Comparison of ENCODE assay signal across 11 mouse cellular contexts in the genomic region with DNA sequence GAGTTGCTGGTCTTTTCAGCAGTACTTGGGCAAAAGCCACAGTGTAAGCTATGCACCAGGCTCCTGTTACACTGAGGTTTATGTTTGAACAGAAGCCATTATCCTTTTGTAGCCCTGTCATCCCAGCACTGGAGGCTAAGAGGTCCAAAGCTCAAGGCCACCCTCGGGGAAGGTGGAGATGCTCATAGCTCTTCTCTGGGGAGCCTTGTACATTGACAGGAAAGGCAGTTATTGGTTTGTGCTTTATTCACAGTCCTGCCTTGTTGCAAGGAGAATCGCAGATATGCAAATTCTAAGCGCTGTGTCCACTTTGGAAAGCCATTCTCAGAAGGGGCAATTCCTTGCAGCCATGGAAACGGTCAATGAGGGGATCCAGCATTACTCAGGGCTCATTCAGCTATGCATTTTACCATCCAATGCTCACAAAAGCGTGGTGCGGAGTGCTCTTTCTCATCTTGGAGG.
DNase-seq lines count a peak whose midpoint lies in the region; ATAC-seq and TF ChIP-seq lines count a peak whose summit lies in the region.
"Had no signal": no experiment of that assay in that cellular context is flagged by ENCODE, and none has a peak within 500 bp of the region (broad histone marks: within the 10 kb centered on the region; RNA-seq: fewer than 3 reads in every experiment).

No protein-coding gene starts in this region.

- no peaks in the 10 kb centered on the region for H3K27me3 ChIP-seq in forebrain, embryonic 10.5 days (ENCODE audit: poor library complexity, severe bottlenecking)
- no peaks in the 10 kb centered on the region for H3K27me3 ChIP-seq in forebrain, embryonic 11.5 days (ENCODE audit: control insufficient read depth, insufficient read depth, low read length)
- H3K27me3 ChIP-seq in forebrain, embryonic 12.5 days, result 0 out of 2 replicates have a peak, but pooled peaks cover 4% of the 10 kb centered on the region
- H3K27me3 ChIP-seq in hindbrain, postnatal 0 days (ENCODE audit: insufficient read depth, low read length), result no peaks in the 10 kb centered on the region

- no peak overlapping the region for H3K9ac ChIP-seq in forebrain, embryonic 11.5 days (ENCODE audit: low read length)
- H3K9ac ChIP-seq in forebrain, embryonic 12.5 days, result no peak overlapping the region
- H3K9ac ChIP-seq in hindbrain, postnatal 0 days (replicated peaks; ENCODE audit: low read length), result no peak overlapping the region

- H3K36me3 ChIP-seq in forebrain, embryonic 10.5 days (replicated peaks), result no peaks in the 10 kb centered on the region
- H3K36me3 ChIP-seq in forebrain, embryonic 11.5 days (ENCODE audit: control insufficient read depth, insufficient read depth, low read length), result no peaks in the 10 kb centered on the region
- no peaks in the 10 kb centered on the region for H3K36me3 ChIP-seq in forebrain, embryonic 12.5 days (replicated peaks)
- H3K36me3 ChIP-seq in hindbrain, postnatal 0 days (ENCODE audit: insufficient read depth, low read length), result no peaks in the 10 kb centered on the region

- ATAC-seq in forebrain, embryonic 11.5 days (replicated peaks; ENCODE audit: low FRiP score), result no peak; the same call in 1 of the 2 replicates
- peak; percentile 61; the same call in 1 of the 2 replicates for ATAC-seq in forebrain, embryonic 12.5 days (ENCODE audit: low FRiP score)
- peak; percentile 45; the same call in 1 of the 2 replicates for ATAC-seq in hindbrain, postnatal 0 days
- ATAC-seq: inflammation-experienced regulatory T-cells, adult 6 months had no signal

- no peak overlapping the region for H3K4me2 ChIP-seq in forebrain, embryonic 11.5 days (ENCODE audit: low read depth, low read length, severe bottlenecking)
- H3K4me2 ChIP-seq in forebrain, embryonic 12.5 days, result 0 out of 2 replicates have a peak overlapping the region, but pooled peaks have one; percentile 6
- H3K4me2 ChIP-seq in hindbrain, postnatal 0 days (ENCODE audit: low read depth, low read length), result 0 out of 2 replicates have a peak overlapping the region, but pooled peaks have one; percentile 8

- peak; percentile 38 for DNase-seq in forebrain, embryonic 10.5 days (ENCODE audit: extremely low spot score, low spot score)
- no peak for DNase-seq in forebrain, embryonic 11.5 days (ENCODE audit: low spot score)
- peak; percentile 52 for DNase-seq in hindbrain, postnatal 0 days (ENCODE audit: low spot score)
- DNase-seq in neural tube, embryonic 10.5 days (ENCODE audit: extremely low spot score, low spot score), result peak; percentile 30
- no peak for DNase-seq in adrenal gland, adult (ENCODE audit: inconsistent age in 2 of 2, low spot score in 1 of 2)
- DNase-seq in layer of hippocampus, adult 9-11 months, result no peak
- no peak for DNase-seq in kidney, postnatal 36 days
- DNase-seq: cerebellum, postnatal 25 days; lung, postnatal 14 days had no signal

- peaks cover 41% of the 10 kb centered on the region for H3K4me1 ChIP-seq in forebrain, embryonic 10.5 days
- peaks cover 4% of the 10 kb centered on the region; the same call in 1 of the 2 replicates for H3K4me1 ChIP-seq in forebrain, embryonic 11.5 days (replicated peaks; ENCODE audit: control insufficient read depth, insufficient read depth, low read length)
- H3K4me1 ChIP-seq in forebrain, embryonic 12.5 days, result peaks cover 28% of the 10 kb centered on the region
- H3K4me1 ChIP-seq in hindbrain, postnatal 0 days (ENCODE audit: insufficient read depth, low read length), result peaks cover 8% of the 10 kb centered on the region; the same call in 1 of the 2 replicates

- WGBS in forebrain, embryonic 10.5 days, result 68% methylated on average over 6 of the region's 6 CpGs
- 38% methylated on average over 6 of the region's 6 CpGs for WGBS in forebrain, embryonic 11.5 days
- 24% methylated on average over 6 of the region's 6 CpGs for WGBS in forebrain, embryonic 12.5 days
- WGBS in hindbrain, postnatal 0 days, result 28% methylated on average over 6 of the region's 6 CpGs

- no peak overlapping the region for H3K4me3 ChIP-seq in forebrain, embryonic 10.5 days
- H3K4me3 ChIP-seq in forebrain, embryonic 11.5 days (ENCODE audit: low read depth, low read length), result no peak overlapping the region
- no peak overlapping the region for H3K4me3 ChIP-seq in forebrain, embryonic 12.5 days (replicated peaks)
- no peak overlapping the region for H3K4me3 ChIP-seq in hindbrain, postnatal 0 days (ENCODE audit: low read length)

- no peaks in the 10 kb centered on the region for H3K9me3 ChIP-seq in forebrain, embryonic 10.5 days
- H3K9me3 ChIP-seq in forebrain, embryonic 11.5 days (ENCODE audit: control insufficient read depth, low read length), result no peaks in the 10 kb centered on the region
- no peaks in the 10 kb centered on the region for H3K9me3 ChIP-seq in forebrain, embryonic 12.5 days
- no peaks in the 10 kb centered on the region for H3K9me3 ChIP-seq in hindbrain, postnatal 0 days (ENCODE audit: low read length)

- H3K27ac ChIP-seq in forebrain, embryonic 10.5 days, result peak overlapping the region; percentile 71
- no peak overlapping the region for H3K27ac ChIP-seq in forebrain, embryonic 11.5 days (ENCODE audit: low read depth, low read length)
- H3K27ac ChIP-seq in forebrain, embryonic 12.5 days, result peak overlapping the region; percentile 44; the same call in 1 of the 2 replicates
- 0 out of 2 replicates have a peak overlapping the region, but pooled peaks have one; percentile 12 for H3K27ac ChIP-seq in hindbrain, postnatal 0 days

- no peak for TF ChIP-seq CTCF in hindbrain, postnatal 0 days (IDR thresholded peaks at IDR 0.05; ENCODE audit: low read depth)

Comparison
In these comparisons a context has a peak if more than half of its experiments do, and no peak if none do; other contexts are left out.
1. DNase-seq: peak in forebrain, embryonic 10.5 days (single experiment), hindbrain, postnatal 0 days (single experiment) and neural tube, embryonic 10.5 days (single experiment); none in forebrain, embryonic 11.5 days (single experiment), adrenal gland, adult (0 of 2), layer of hippocampus, adult 9-11 months (single experiment) and kidney, postnatal 36 days (0 of 2).